Mouse (Mus musculus) ES-E14 (cell line): ENCODE measurements at regions not wholly inside any gene's neighbourhood (a gene's known extent, or its start where the extent isn't known, plus 50 kb on each side); places are given as distances from the start of the nearest gene placed in this dataset.

ENCODE experiments used
- DNase-seq: peaks from one replicate; pipeline ENCODE4 v3.0.0-alpha.2; 2013; ENCODE audit warnings: low read depth, low spot score
- H3K27ac ChIP-seq: 2 replicates; pipeline ENCODE4 v1.5.1; 2012; ENCODE audit warnings: low read depth, mild to moderate bottlenecking, low read length, moderate library complexity, mixed read lengths; ENCODE audit not compliant: poor library complexity, insufficient read depth, severe bottlenecking
- H3K36me3 ChIP-seq: 2 replicates; pipeline ENCODE4 v1.6.1; 2012; ENCODE audit warnings: mild to moderate bottlenecking, low read length, moderate library complexity, mixed read lengths; ENCODE audit not compliant: control insufficient read depth, poor library complexity, insufficient read depth, severe bottlenecking
- H3K4me1 ChIP-seq, 2 experiments: fragments of 150-350 bp in 1 of 2; sonication (generic) in 1 of 2; 2 replicates each; pipeline ENCODE4 v1.6.1; 2012; ENCODE audit warnings: low read length in 2 of 2, mild to moderate bottlenecking in 1 of 2, mixed read lengths in 1 of 2; ENCODE audit not compliant: control insufficient read depth in 2 of 2, insufficient read depth in 2 of 2, poor library complexity in 1 of 2
- H3K4me3 ChIP-seq, 2 experiments: fragments of 150-350 bp in 1 of 2; sonication (generic) in 1 of 2; 2 replicates each; pipeline ENCODE4 v1.5.1; 2012; ENCODE audit warnings: low read length in 2 of 2, low read depth in 1 of 2, mild to moderate bottlenecking in 1 of 2, mixed read lengths in 1 of 2; ENCODE audit not compliant: insufficient read depth in 1 of 2, poor library complexity in 1 of 2, severe bottlenecking in 1 of 2
- H3K9ac ChIP-seq: 2 replicates; pipeline ENCODE4 v1.6.1; 2012; ENCODE audit warnings: low read depth, mild to moderate bottlenecking, low read length, mixed read lengths; ENCODE audit not compliant: poor library complexity, insufficient read depth, severe bottlenecking
- H3K9me3 ChIP-seq: fragments of 150-350 bp; sonication (generic); 2 replicates; pipeline ENCODE4 v1.6.1; 2012; ENCODE audit warnings: low read depth, mild to moderate bottlenecking, low read length; ENCODE audit not compliant: control insufficient read depth, insufficient read depth
- CHD2 ChIP-seq: IDR thresholded peaks from 2 replicates; pipeline ENCODE4 v1.6.1; 2014; ENCODE audit warnings: mild to moderate bottlenecking, low read depth, low read length, inconsistent platforms
- HCFC1 ChIP-seq: IDR thresholded peaks from 2 replicates; pipeline ENCODE4 v1.6.1; 2012; ENCODE audit warnings: low read length, inconsistent platforms, borderline replicate concordance; ENCODE audit not compliant: insufficient read depth
- MAFK ChIP-seq: IDR thresholded peaks from 2 replicates; pipeline ENCODE4 v1.6.1; 2014; ENCODE audit warnings: mild to moderate bottlenecking, low read depth, low read length, inconsistent platforms; ENCODE audit not compliant: insufficient read depth
- ZC3H11A ChIP-seq: IDR thresholded peaks from 2 replicates; pipeline ENCODE4 v1.6.1; 2012; ENCODE audit warnings: low read depth, mild to moderate bottlenecking, inconsistent platforms, low read length, borderline replicate concordance
- ZNF384 ChIP-seq: IDR thresholded peaks from 2 replicates; pipeline ENCODE4 v1.6.1; 2012; ENCODE audit warnings: low read depth, low read length, inconsistent platforms
- in situ Hi-C, 2 experiments: fragments of 600-800 bp; cut with MboI; formaldehyde crosslinking; loops; one replicate each; pipeline ENCODE4 v1.15.1; 2025; ENCODE audit warnings: low sequenced_read_pairs in 2 of 2, inconsistent platforms in 1 of 2; ENCODE audit not compliant: unreplicated experiment in 2 of 2

DNA sequence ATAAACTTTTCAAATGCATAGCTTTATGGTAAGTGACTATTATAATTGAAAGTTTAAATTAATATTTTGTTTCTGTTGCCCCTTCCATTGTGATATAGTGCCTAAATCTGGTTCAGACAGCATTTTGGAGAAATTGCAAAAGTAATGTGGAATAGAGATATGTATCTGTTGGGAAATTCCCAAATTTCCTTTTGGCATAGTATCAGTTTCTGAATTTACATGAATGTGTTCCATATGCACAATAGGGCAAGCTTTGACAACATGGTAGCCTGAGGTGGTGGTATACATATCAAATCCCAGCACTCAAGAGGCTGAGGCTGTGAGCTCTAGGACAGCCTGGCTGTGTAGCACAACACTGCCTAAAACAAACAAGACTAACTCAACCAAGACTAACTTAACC lies 147.2 kb upstream of the Supt20 start:
- H3K4me3 ChIP-seq: no peak overlapping the region
- no peaks in the 10 kb centered on the region for H3K9me3 ChIP-seq
- in situ Hi-C loops: no loop called here
- DNase-seq: no peak
- no peaks in the 10 kb centered on the region for H3K4me1 ChIP-seq
- no peak overlapping the region for H3K9ac ChIP-seq
- no peaks in the 10 kb centered on the region for H3K36me3 ChIP-seq
- no peak overlapping the region for H3K27ac ChIP-seq
- no peak for TF ChIP-seq CHD2
- no peak for TF ChIP-seq MAFK
- no peak for TF ChIP-seq ZNF384
- TF ChIP-seq HCFC1: no peak
- TF ChIP-seq ZC3H11A: no peak

DNA sequence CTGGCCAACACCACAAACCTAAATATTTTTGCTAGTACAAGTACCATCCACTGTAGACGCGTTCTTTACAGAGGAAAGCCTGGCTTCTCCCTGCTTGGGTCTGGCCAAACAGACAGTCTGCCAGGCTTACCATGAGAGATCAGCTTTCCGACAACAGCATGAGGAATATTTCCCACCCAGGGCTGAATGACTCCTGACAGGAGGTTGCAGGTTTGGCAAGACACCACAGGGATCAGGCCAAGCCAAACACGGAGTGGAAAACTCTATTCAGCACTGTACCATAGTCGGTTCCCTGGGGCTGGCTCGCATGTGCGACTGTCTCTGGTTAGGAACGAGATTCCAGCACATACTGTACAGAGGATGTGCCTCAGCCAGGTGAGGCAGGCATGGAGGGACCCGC lies 140.7 kb upstream of the Supt20 start:
- DNase-seq: no peak
- no peak for TF ChIP-seq HCFC1
- H3K4me3 ChIP-seq: no peak overlapping the region
- H3K36me3 ChIP-seq: no peaks in the 10 kb centered on the region
- no peak overlapping the region for H3K27ac ChIP-seq
- H3K4me1 ChIP-seq: no peaks in the 10 kb centered on the region
- in situ Hi-C loops: no loop called here
- H3K9me3 ChIP-seq: no peaks in the 10 kb centered on the region
- H3K9ac ChIP-seq: no peak overlapping the region

DNA sequence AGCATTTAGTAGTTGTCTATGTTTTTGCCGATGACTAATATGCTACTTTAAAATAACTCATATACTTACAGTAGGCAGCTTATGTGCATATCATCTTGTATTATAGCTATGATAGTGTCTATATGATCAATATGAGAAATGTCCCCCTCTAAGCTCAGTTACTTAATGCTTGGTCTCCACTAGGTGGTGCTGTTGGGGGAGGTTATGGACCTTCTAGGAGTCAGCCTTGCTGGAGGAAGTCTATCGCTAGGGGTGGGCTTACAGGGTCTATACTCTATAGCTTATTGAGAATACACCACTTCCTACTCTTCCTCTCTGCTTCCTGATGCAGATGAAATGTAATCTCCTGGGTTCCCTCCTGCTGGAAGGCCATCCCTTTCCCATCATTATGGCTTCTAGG lies 136.7 kb upstream of the Supt20 start:
- no peak overlapping the region for H3K9ac ChIP-seq
- no peak for TF ChIP-seq MAFK
- no peak for TF ChIP-seq ZNF384
- TF ChIP-seq CHD2: no peak
- TF ChIP-seq ZC3H11A: no peak
- no peak for TF ChIP-seq HCFC1
- H3K9me3 ChIP-seq: no peaks in the 10 kb centered on the region
- no peaks in the 10 kb centered on the region for H3K4me1 ChIP-seq
- DNase-seq: peak; percentile 34
- H3K4me3 ChIP-seq: no peak overlapping the region
- in situ Hi-C loops: no loop called here
- no peak overlapping the region for H3K27ac ChIP-seq
- no peaks in the 10 kb centered on the region for H3K36me3 ChIP-seq

DNA sequence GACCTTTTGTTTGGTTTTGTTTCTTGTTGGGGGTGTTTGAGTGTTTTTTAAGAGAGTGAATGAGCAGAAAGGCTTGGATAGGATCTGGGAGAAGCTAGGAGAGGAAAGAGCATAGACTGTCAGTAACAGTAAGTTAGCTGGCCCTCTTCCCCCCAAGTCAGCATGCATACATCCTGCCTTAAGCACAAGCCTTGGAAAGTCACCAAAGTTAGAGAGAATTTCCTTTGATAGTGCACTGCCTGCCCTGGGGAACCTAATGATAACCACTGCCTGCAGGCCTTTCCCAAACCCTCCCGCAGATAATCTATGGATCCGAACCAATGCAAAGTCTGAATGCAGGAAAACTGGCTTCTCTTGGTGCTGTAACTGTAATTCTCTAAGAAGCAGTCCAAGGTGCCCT lies 133.6 kb upstream of the Supt20 start:
- Histone ChIP-seq H3K9me3 (no peaks in the 10 kb centered on the region), H3K9ac (no peak overlapping the region), H3K27ac (no peak overlapping the region), H3K4me3 (no peak overlapping the region), H3K36me3 (no peaks in the 10 kb centered on the region), H3K4me1 (no peaks in the 10 kb centered on the region)
- no peak for DNase-seq
- TF ChIP-seq HCFC1 (no peak), MAFK (no peak), ZC3H11A (no peak), CHD2 (no peak)
- in situ Hi-C loops: no loop called here

DNA sequence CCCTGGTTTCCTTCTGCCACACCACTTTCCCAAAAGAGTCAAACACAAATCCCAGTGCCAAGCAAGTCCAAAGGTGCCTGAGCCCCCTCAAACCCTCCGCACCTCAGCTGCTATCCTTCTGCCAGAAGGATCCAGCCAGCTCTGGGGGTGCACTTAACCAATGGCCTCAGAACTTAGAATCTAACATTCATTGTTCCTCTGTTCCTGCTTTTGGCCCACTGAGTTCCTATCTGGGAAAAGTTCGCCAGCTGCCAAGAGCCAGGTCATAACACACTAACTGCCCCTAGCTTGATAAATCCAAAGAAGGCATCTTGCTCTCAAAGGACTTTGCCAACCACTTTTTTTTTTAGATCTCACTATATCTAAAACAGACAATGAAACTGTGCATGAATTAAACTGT lies 133.1 kb upstream of the Supt20 start:
- no peak for DNase-seq
- in situ Hi-C loops: no loop called here
- Histone ChIP-seq H3K36me3 (no peaks in the 10 kb centered on the region), H3K27ac (no peak overlapping the region), H3K4me1 (no peaks in the 10 kb centered on the region), H3K4me3 (no peak overlapping the region), H3K9me3 (no peaks in the 10 kb centered on the region), H3K9ac (no peak overlapping the region)
- no peak for TF ChIP-seq ZNF384
- TF ChIP-seq MAFK: no peak
- TF ChIP-seq ZC3H11A: no peak
- TF ChIP-seq CHD2: no peak
- TF ChIP-seq HCFC1: no peak
